Mouse (Mus musculus): ENCODE results near the gene Rdh16f1. TPM values are rescaled to one million over a fixed set of nuclear protein-coding genes. Genes with fewer than 3 reads are reported as not detected.
"Not testable (repeated sequence)": the region's sequence is repeated elsewhere in the genome, so short reads cannot be mapped to it uniquely, and the experiment has no call there.

The Rdh16f1 gene
- polyA plus RNA-seq, 1 experiment: not detected

DNA sequence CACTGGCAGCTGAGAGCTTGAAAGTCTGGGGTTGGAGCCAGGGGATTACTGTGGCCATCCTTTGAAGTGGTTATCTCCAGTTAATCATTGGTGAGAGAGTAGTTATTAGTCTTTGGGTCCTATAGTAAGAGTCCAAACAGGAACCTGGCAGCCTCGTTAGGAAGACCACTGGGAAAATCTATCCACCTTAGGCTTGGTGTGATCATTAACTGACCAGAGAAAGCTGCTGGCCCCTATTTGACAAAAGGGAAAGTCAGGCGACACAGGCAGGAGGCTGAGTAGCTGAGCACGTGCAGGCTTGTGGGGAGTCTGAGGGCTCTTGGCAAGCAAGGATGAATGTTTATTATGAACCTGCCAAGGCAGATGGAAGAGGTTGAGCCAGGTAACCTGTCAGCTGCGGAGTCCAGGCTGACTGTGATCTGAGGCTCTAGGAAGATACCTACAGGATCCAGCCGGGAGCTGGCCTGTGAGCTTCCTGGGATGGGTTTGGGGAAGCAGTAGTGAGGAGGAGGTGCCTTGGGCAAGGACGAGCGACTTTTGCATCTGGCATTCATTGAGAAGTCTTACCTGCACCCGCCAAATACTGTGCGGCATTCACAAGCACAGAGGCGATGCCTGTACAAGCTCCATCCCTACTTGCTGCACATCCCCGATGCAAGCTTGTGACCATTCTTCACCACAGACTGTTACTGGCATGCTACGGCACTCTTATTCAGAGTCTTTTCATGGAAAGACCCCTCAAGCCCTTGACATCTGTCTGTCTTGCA lies 4.5 kb downstream of the Rdh16f1 start:
- Histone ChIP-seq H3K36me3 (ENCODE audit: control insufficient read depth, insufficient read depth, low read length) (no peaks in the 10 kb centered on the region), H3K4me1 (ENCODE audit: control insufficient read depth, insufficient read depth, insufficient read length, low read length) (peaks cover 13% of the 10 kb centered on the region; the same call in 1 of the 2 replicates), H3K27me3 (ENCODE audit: control insufficient read depth, insufficient read depth, low read length) (no peaks in the 10 kb centered on the region), H3K4me3 (ENCODE audit: low read depth, low read length) (no peak overlapping the region), H3K27ac (ENCODE audit: insufficient read depth, low read depth, low read length) (peak overlapping the region; percentile 52)
- 24% methylated on average over 12 of the region's 12 CpGs for WGBS
- no peak for TF ChIP-seq POLR2A (IDR thresholded peaks at IDR 0.05; ENCODE audit: low read depth, low read length)
- no peak for TF ChIP-seq CTCF (IDR thresholded peaks at IDR 0.05; ENCODE audit: extremely low read depth, insufficient read length, insufficient replicate concordance, low read depth, low read length)

DNA sequence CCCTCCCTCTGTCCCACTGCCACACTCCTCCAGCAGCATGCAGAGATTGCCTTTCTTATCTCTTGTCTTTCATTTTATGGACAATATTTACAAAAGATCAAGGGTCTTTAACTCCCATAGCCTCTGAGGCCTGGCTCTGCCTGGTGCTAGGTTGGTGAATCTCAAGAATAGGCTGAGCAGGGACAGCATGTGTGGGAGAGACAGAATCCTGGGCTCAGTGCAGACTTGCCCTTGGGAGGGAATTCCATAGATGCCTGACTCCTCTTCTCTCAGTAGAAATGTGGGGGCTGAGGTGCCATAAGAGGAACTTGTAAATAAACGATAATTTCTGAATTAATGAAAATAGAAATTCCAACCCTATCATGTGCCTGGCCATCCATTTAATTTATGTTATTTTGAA lies 7.0 kb downstream of the Rdh16f1 start:
- no peaks in the 10 kb centered on the region for H3K27me3 ChIP-seq (ENCODE audit: control insufficient read depth, insufficient read depth, low read length)
- 47% methylated on average over 1 of the region's 1 CpGs for WGBS

DNA sequence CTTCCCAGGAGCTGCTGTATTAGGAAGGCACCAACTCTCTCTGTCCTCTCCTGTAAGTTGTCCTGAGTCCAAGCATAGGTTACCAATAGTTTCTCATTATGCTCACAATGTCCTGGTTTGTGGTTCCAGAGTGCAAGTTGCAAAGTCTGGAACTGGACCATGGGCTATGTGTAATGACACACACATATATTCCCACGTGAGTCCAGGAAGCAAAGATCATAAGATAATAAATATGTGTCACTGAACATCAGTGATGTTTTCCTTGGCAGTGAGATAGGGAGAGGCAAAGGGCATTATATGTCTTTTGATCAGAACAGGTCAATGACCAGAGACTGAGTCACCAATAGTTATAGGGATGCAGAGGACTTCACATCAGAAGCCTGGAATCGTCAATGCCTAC lies 16.4 kb downstream of the Rdh16f1 start, which contains the start of gene Rdh9:
Gene Rdh9, plus strand, starts transcription at position 376 of the 400 bp plus-strand sequence.
- Histone ChIP-seq H3K36me3 (ENCODE audit: control insufficient read depth, insufficient read depth, low read length) (no peaks in the 10 kb centered on the region), H3K4me3 (ENCODE audit: low read depth, low read length) (peak within 1 kb of the TSS; percentile 49), H3K27ac (ENCODE audit: insufficient read depth, low read depth, low read length) (peak within 1 kb of the TSS; percentile 88), H3K27me3 (ENCODE audit: control insufficient read depth, insufficient read depth, low read length) (no peaks in the 10 kb centered on the region), H3K4me1 (ENCODE audit: control insufficient read depth, insufficient read depth, insufficient read length, low read length) (peaks cover 8% of the 10 kb centered on the region; the same call in 1 of the 2 replicates)
- WGBS: 18% methylated on average over 2 of the region's 2 CpGs
- TF ChIP-seq POLR2A (IDR thresholded peaks at IDR 0.05; ENCODE audit: low read depth, low read length) (no peak), CTCF (IDR thresholded peaks at IDR 0.05; ENCODE audit: extremely low read depth, insufficient read length, insufficient replicate concordance, low read depth, low read length) (no peak)

More for the DNA sequence above, 7.0 kb downstream of the Rdh16f1 start:
- H3K4me1 ChIP-seq (ENCODE audit: control insufficient read depth, insufficient read depth, insufficient read length, low read length): peaks cover 6% of the 10 kb centered on the region; the same call in 1 of the 2 replicates
- no peak overlapping the region for H3K4me3 ChIP-seq (ENCODE audit: low read depth, low read length)
- no peaks in the 10 kb centered on the region for H3K36me3 ChIP-seq (ENCODE audit: control insufficient read depth, insufficient read depth, low read length)
- no peak overlapping the region for H3K27ac ChIP-seq (ENCODE audit: insufficient read depth, low read depth, low read length)
- TF ChIP-seq CTCF (IDR thresholded peaks at IDR 0.05; ENCODE audit: extremely low read depth, insufficient read length, insufficient replicate concordance, low read depth, low read length) (no peak), POLR2A (IDR thresholded peaks at IDR 0.05; ENCODE audit: low read depth, low read length) (no peak)

DNA sequence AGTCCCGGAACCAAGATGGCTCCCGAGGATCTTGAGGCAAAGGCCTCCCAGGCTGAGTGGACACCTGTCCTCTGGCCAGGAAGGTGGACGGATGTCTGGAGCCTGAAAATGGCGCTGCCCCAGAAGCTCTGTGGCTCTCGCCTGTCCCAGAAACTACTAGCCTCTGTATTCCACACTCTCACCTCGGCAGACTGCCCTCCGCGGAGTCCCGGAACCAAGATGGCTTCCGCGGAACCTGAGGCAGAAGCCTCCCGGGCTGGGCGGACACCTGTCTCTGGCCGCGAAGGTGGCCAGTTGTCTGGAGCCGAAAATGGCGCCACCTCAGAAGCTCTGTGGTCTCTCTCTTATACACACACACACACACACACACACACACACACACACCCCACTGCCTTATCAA lies 22.7 kb downstream of the Rdh16f1 start:
- H3K27ac ChIP-seq (ENCODE audit: insufficient read depth, low read depth, low read length); H3K27me3 ChIP-seq (ENCODE audit: control insufficient read depth, insufficient read depth, low read length); H3K36me3 ChIP-seq (ENCODE audit: control insufficient read depth, insufficient read depth, low read length); H3K4me1 ChIP-seq (ENCODE audit: control insufficient read depth, insufficient read depth, insufficient read length, low read length); H3K4me3 ChIP-seq (ENCODE audit: low read depth, low read length): not testable (repeated sequence)
- WGBS: 96% methylated on average over 17 of the region's 17 CpGs

- not testable (repeated sequence) for H3K27me3 ChIP-seq (ENCODE audit: control insufficient read depth, insufficient read depth, low read length); H3K4me3 ChIP-seq (ENCODE audit: low read depth, low read length); H3K27ac ChIP-seq (ENCODE audit: insufficient read depth, low read depth, low read length); H3K4me1 ChIP-seq (ENCODE audit: control insufficient read depth, insufficient read depth, insufficient read length, low read length); H3K36me3 ChIP-seq (ENCODE audit: control insufficient read depth, insufficient read depth, low read length)
- 93% methylated on average over 1 of the region's 1 CpGs for WGBS
Measured at GRCm38 (mm10) chr10:127785411-127785810, 25.8 kb downstream of the Rdh16f1 start.

DNA sequence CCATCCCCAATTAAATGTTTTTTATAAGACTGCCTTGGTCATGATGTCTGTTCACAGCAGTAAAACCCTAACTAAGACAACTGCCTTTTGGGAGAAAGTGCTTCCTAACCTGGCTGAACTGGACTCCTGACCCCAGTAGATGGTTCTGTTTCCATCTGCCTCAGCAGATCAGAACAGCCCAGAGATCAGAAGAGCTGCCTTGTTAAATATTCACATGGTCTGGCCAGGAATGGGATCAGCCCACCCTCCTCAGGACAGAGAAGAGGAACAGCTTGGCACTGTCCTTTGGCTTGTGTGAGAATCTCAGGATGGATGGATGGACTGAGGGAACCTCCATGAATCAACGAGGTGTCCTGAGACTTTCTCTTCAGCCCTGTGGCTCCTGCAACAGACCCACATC lies 39.7 kb downstream of the Rdh16f1 start:
- Histone ChIP-seq H3K27me3 (ENCODE audit: control insufficient read depth, insufficient read depth, low read length) (no peaks in the 10 kb centered on the region), H3K27ac (ENCODE audit: insufficient read depth, low read depth, low read length) (0 out of 2 replicates have a peak overlapping the region, but pooled peaks have one; percentile 1), H3K4me3 (ENCODE audit: low read depth, low read length) (no peak overlapping the region), H3K4me1 (ENCODE audit: control insufficient read depth, insufficient read depth, insufficient read length, low read length) (peaks cover 19% of the 10 kb centered on the region; the same call in 1 of the 2 replicates), H3K36me3 (ENCODE audit: control insufficient read depth, insufficient read depth, low read length) (no peaks in the 10 kb centered on the region)
- 54% methylated on average over 1 of the region's 1 CpGs for WGBS
- no peak for TF ChIP-seq POLR2A (IDR thresholded peaks at IDR 0.05; ENCODE audit: low read depth, low read length)

- Histone ChIP-seq H3K27me3 (ENCODE audit: control insufficient read depth, insufficient read depth, low read length) (no peaks in the 10 kb centered on the region), H3K4me1 (ENCODE audit: control insufficient read depth, insufficient read depth, insufficient read length, low read length) (peaks cover 19% of the 10 kb centered on the region; the same call in 1 of the 2 replicates), H3K36me3 (ENCODE audit: control insufficient read depth, insufficient read depth, low read length) (no peaks in the 10 kb centered on the region), H3K27ac (ENCODE audit: insufficient read depth, low read depth, low read length) (peak within 1 kb of the TSS; percentile 55), H3K4me3 (ENCODE audit: low read depth, low read length) (peak within 1 kb of the TSS; percentile 20)
- TF ChIP-seq CTCF (IDR thresholded peaks at IDR 0.05; ENCODE audit: extremely low read depth, insufficient read length, insufficient replicate concordance, low read depth, low read length) (no peak), POLR2A (IDR thresholded peaks at IDR 0.05; ENCODE audit: low read depth, low read length) (no peak)
- 49% methylated on average over 6 of the region's 6 CpGs for WGBS
Measured at GRCm38 (mm10) chr10:127800891-127801290, 41.3 kb downstream of the Rdh16f1 start, which contains the start of gene Rdh16. Rdh16 (plus strand) TSS chr10:127801152.

Data from small intestine, adult 2 months (tissue).